Mouse (Mus musculus) brown adipose tissue, adult 24 weeks (tissue): ENCODE measurements around the gene Psmc1. TPM values are rescaled to one million over a fixed set of nuclear protein-coding genes. Genes with fewer than 3 reads are reported as not detected.
A peak's percentile ranks its signal among the peaks of the same experiment; 100 is the strongest.

ENCODE experiments used
- H3K27ac ChIP-seq: fragments of 200-500 bp; replicated peaks from 2 replicates; pipeline ENCODE4 v1.5.1; 2012; ENCODE audit warnings: low read depth, mild to moderate bottlenecking, low read length
- H3K4me1 ChIP-seq: fragments of 200-500 bp; 2 replicates; pipeline ENCODE4 v1.6.1; 2012; ENCODE audit warnings: low read length, mixed read lengths; ENCODE audit not compliant: control insufficient read depth, insufficient read depth, insufficient read length
- H3K4me3 ChIP-seq: fragments of 200-500 bp; 2 replicates; pipeline ENCODE4 v1.5.1; 2012; ENCODE audit warnings: low read depth, mild to moderate bottlenecking, low read length, moderate library complexity; ENCODE audit not compliant: insufficient read depth
- polyA plus RNA-seq: library from polyadenylated mRNA; stranded (reverse); fragments of >200 nt; gene quantifications from 2 replicates; pipeline ENCODE4 v1.2.4, GENCODE M21; 2012; ENCODE audit not compliant: missing spikeins, insufficient read depth, insufficient read length

Gene Psmc1
- polyA plus RNA-seq, 1 experiment, result 155 TPM

DNA sequence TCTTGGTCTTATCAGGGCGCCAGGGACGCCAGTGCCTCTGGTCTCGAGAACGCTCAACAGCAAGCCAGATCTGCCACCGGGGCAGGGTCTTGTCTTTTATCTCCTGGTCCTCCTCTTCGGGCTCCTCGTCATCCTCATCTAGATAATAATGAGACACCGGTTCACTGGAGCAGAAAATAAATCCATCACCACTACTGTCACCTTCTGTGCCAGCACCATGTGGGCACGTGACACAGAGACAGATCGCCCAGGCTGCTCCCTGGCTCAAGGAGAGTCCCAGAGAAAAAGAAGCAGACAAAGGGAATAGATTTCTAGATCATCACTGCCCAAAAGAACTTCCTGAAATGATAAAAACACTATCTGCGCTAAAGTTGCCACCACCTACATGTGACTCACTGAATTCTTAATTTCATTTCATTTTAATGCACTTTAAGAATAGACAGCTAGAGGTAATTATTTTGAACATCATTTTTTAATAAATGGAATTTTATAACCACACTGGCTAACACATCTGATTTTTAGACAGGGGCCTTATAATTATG lies 24.5 kb downstream of the Psmc1 start:
- Histone ChIP-seq H3K27ac (no peak overlapping the region), H3K4me1 (peaks cover 5% of the 10 kb centered on the region; the same call in 1 of the 2 replicates), H3K4me3 (no peak overlapping the region)

DNA sequence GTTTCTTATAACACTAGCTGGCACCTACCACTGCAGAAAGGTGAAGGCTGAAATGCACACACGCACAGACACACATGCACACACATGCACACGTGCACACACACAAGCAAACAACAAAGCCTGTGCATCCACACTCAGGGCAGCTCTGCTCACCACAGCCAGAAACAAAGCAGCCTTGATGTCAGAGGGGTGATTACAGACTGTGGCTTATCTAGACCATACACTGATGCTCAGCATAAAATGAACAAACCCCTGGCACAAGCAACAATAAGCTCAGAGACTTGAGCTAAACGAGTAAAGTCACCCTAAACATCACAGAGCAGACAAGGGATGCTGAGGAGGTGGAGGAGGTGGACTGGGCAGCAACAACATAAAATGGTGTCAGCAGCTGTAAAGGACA lies 25.2 kb downstream of the Psmc1 start:
- no peak overlapping the region for H3K27ac ChIP-seq
- H3K4me1 ChIP-seq, result no peaks in the 10 kb centered on the region
- H3K4me3 ChIP-seq, result no peak overlapping the region

DNA sequence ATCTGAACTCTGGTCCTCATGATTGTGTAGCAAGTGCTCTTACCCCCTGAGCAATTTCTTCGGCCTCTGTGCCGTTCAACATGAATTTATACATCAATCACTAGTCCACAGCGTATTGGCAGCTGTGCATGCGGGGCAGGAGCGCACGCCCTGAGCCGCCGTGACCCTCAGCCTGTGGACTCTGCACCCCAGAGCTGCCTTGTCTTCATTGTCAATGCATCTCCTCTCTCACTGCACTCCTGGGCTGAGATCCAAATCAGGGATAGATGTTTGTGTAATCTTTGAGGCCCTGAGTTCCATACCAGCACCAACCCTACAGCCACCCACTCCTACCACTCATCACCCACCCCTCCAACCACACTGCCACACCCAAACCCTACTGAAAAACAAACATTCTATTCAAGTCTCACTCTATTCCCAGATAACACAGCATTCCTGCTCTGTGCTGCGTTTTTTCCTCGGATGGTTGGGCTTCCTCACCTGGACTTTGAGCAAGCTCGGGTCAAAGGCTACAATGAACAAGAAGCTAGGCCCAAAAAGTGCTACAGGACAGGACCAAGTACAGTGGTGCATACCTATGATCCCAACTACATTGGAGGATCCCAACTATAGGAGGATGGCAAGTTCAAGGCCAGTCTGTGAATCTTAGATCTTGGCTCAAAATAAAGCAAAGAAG lies 33.0 kb downstream of the Psmc1 start:
- no peak overlapping the region for H3K27ac ChIP-seq
- no peaks in the 10 kb centered on the region for H3K4me1 ChIP-seq
- no peak overlapping the region for H3K4me3 ChIP-seq

DNA sequence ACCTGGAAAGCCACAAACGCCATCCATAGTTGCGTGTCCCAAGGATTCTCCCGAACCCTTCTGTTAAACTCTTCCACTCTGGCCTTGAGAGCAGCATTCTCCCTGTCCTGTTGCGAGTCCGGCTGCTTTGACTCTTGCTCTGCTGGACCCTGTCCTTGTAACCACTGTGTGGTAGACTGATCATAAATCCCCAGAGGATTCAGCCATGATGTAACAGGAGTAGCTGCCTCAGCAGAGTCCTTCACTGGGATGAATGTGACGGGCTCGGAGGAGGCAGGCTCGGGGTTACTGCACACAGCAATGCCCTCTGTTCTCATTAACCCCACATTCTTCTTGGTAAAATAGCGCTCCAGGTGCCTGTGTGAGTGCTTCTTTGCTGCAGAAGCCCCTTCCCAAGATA lies 33.8 kb downstream of the Psmc1 start:
- H3K4me1 ChIP-seq, result no peaks in the 10 kb centered on the region
- no peak overlapping the region for H3K27ac ChIP-seq
- no peak overlapping the region for H3K4me3 ChIP-seq

DNA sequence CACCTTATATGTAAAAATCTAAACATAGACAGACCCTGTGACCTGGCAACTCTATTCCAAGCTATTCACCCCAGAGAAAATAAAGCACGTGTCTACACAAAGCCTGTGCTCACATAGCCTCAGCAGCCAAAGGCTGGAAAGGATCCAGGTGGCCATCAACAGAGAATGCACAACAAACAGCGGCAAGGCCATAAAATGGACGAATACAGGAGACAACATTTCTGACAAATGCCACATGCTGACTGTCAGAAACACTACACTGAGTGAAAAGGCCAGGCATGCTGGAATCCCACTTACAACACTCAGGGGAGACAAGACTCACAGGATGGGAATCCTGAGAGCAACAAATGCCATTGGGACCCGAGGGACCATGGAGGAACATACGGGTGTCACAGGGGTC lies 34.3 kb downstream of the Psmc1 start:
- no peak overlapping the region for H3K27ac ChIP-seq
- no peaks in the 10 kb centered on the region for H3K4me1 ChIP-seq
- no peak overlapping the region for H3K4me3 ChIP-seq

DNA sequence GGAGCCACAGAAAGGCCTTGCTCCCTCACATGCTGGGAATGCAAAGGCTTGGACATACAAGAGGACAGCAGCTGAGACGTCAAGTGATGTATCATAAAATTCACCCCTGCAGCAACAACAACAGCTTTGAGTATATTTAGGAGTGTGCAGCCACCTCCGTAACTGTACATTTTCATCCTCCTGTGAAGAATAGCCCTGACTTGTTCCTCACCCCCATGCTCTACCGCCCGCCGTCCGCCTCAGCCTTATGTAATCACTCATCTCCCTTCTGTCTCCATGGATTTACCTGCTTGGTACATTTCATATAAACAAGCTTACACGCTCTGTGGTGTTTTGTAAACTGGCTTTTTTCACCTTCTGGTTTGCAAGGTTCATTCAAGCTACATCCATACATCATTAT lies 42.5 kb downstream of the Psmc1 start:
- Histone ChIP-seq H3K27ac (no peak overlapping the region), H3K4me1 (no peaks in the 10 kb centered on the region), H3K4me3 (no peak overlapping the region)

DNA sequence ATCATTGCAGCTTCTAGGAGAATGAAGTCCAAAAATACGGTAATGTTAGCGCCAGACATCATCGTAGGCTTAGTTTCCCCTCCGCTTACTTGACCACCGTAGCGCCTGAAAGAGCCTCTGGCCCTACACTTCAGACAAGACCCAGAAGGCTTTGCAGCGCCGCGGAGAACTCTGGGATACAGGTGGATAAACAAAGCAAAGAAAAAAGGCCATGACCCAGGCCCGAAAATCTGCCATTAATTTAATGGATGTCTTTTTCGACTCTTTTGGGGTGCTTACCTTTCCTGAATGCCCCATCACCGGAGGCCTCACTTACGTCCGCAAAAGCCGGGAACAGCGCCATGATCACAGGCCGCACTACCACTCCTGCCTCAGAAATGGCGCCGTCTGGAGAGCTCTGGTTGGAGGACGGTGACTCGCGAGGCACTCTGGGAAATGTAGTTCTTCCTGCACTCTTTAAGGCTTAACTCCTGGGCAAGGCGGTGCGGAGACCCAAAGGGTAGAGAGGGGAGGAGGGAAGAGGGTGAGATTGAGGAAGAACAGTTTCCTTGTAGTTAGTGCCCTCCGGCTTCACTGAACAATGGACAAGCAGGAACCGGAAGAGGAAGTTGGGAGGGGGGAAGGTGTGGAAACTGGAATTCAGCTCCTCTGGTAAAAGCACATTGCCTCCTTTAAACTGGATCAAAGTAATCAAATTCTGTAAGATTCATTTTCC lies 49.5 kb downstream of the Psmc1 start, which contains the start of gene Nrde2:
Gene Nrde2, minus strand, starts transcription at position 393 of the 715 bp plus-strand sequence.
- H3K4me3 ChIP-seq, result peak within 1 kb of the TSS; percentile 83
- H3K27ac ChIP-seq, result peak within 1 kb of the TSS; percentile 86
- H3K4me1 ChIP-seq, result peaks cover 3% of the 10 kb centered on the region

DNA sequence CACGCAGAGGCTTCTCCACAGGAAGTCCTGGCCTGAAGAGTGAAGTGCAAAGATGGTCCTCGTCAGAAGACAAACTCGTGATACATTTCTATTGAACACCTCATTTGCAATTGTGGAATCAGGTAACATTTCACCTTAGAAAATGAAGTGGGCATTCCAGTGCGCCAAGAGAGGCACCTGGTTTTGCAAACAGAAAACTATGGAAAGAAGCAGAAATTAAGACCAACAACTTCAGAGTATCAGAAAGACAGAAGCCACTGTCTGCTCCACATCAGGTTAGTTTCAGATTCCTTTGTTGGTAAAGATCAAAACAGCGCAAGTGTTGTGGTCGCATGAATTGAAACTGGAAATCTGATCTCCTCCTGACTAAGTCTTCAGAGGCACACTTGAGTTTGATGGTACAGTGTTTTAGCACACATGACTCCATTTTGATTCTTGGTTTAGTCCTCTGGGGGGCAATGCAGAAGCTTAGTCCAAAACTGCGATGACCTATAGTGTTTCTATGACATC lies 55.1 kb downstream of the Psmc1 start:
- H3K4me3 ChIP-seq, result no peak overlapping the region
- H3K27ac ChIP-seq, result no peak overlapping the region
- peaks cover 4% of the 10 kb centered on the region; the same call in 1 of the 2 replicates for H3K4me1 ChIP-seq

DNA sequence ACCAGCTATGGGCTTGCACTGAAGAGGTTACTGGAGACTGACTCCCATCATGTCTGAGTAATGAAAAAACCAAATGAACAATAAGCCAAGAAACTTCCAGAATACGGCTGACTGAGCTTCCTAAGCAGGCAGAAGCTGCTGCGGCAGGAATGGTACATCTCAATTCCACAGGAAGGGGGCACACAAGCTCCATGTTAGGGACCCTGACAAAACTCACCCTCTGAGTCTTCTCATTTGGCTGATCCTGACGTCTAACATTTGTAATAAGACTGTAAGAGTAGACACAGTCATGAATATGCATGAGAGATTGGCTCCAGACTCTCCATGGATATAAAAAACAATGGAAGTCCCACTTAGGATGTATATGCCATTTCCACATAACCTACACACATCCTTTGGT lies 56.2 kb downstream of the Psmc1 start:
- Histone ChIP-seq H3K4me3 (no peak overlapping the region), H3K27ac (no peak overlapping the region), H3K4me1 (peaks cover 4% of the 10 kb centered on the region; the same call in 1 of the 2 replicates)

DNA sequence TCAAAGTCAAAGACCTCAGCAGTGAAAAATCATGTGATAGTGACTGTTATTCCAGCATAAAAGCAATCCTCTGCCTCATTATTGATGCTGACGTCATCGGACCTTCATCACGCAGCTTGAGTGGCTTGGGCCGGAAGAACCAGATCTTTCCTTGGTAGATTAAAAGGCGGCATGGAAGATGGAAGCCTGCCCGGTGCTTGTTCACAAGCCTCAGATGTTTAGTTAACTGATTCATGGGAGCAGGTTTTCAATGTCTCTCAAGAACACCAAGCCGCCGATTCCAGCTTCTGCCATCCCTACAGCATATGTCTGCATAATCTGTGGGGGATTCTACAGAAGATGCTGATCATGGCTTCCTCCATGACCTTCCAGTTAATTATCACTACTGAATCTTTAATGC lies 57.0 kb downstream of the Psmc1 start:
- peaks cover 4% of the 10 kb centered on the region; the same call in 1 of the 2 replicates for H3K4me1 ChIP-seq
- H3K4me3 ChIP-seq, result no peak overlapping the region
- no peak overlapping the region for H3K27ac ChIP-seq

DNA sequence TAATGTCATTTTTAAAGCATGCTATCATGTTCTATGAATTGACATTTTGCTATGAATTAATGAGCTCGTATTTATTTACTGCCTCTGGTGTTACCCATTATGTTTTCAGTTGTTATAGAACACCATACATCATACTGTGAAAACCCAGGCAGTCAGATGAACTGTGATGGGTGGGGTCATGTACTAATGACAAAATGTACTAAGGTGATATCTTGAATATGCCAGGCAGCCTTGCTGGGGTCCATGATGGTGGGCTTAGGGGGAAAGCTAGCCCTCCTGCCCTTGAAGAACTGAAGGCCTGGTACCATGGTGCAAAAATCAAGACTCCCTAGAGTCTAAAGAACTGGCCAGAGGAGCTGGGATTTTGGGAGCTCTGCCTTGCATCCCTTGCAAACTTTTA lies 57.5 kb downstream of the Psmc1 start:
- Histone ChIP-seq H3K27ac (peak overlapping the region; percentile 74), H3K4me1 (peaks cover 4% of the 10 kb centered on the region; the same call in 1 of the 2 replicates), H3K4me3 (no peak overlapping the region)

DNA sequence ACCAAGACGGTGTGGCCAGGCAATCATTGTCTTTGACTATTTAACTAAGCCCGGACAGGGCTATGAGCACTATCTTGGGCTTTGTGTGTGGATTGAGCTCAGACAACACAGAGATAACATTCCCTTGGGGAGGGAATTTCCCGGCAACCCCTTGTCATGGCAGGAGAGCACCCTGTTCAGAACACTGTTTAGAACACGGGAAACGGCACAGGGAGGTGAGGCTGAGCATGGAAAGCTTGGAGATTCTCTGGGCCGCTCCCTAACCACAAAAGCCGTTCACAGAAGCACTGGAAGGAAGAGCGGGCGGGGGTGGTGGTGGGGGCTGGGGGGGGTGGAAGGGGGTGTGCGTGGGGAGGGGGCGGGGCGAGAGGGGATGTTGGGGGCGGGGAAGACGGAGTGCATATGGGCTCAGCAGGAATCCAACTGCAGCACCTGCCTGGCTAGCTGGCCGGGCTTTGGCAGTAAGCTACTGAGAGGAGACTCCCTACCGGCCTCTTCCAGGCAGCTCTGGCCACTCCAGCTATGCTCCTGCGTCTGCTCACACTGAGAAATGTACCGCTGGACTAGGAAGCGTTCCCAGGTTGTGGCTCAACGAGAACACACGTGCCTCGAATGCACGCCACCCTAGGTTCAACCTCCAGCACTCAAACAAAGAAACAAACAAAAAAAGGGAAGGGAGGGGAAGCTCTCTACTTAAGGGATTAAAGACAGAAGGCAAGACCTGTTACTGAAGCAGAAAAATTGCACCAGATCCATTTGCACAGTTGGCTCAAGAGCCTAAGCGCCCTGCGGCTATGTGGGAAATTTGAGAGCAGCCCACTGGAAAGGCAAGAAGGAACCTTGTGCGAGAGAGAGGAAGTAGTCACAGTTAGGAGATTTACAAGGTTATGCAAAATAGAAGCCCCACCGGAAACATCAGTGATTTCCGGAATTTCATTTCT lies 58.2 kb downstream of the Psmc1 start:
- Histone ChIP-seq H3K4me1 (peaks cover 4% of the 10 kb centered on the region; the same call in 1 of the 2 replicates), H3K4me3 (peak overlapping the region; percentile 37), H3K27ac (peak overlapping the region; percentile 74)

DNA sequence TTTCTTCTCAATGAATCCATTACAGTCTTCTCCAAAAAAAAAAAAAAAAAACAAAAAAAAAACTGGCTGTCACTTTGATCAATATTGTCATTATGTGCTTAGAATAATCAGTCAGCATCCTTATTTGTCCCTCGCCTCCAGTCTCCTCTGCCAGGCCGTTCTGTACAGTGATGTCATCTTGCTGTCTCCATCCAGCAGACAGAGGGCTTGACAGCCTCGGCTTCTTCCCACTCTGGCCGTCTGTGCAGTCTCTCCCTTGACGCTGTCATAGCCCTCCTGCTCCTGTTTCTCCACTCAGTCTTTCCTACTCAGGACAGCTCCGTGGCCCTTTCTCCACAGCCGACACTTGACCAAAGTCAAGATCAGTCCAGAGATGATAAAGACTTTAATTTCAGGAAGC lies 62.5 kb downstream of the Psmc1 start:
- Histone ChIP-seq H3K4me1 (peaks cover 4% of the 10 kb centered on the region; the same call in 1 of the 2 replicates), H3K27ac (no peak overlapping the region), H3K4me3 (no peak overlapping the region)
